Mouse (Mus musculus) splenic B cell, adult 2 months (primary cell): Measurements from ENCODE around the gene Map6.

ENCODE experiments used
- DNase-seq: peaks from one replicate; pipeline ENCODE4 v3.0.0-alpha.2; 2011; ENCODE audit warnings: low read depth, low spot score
- H3K27me3 ChIP-seq: 2 replicates; pipeline ENCODE4 v1.6.1; 2012; ENCODE audit warnings: mild to moderate bottlenecking, low read length, moderate library complexity, mixed read lengths; ENCODE audit not compliant: control insufficient read depth, poor library complexity, insufficient read depth, severe bottlenecking
- H3K36me3 ChIP-seq: 2 replicates; pipeline ENCODE4 v1.6.1; 2012; ENCODE audit warnings: mild to moderate bottlenecking, low read length, moderate library complexity, mixed read lengths; ENCODE audit not compliant: control insufficient read depth, poor library complexity, insufficient read depth, severe bottlenecking

Gene Map6

GRCm38 (mm10) chr7:99276679-99277078 lies 9.4 kb downstream of the Map6 start:
- Histone ChIP-seq H3K27me3 (no peaks in the 10 kb centered on the region; the same call in 1 of the 2 replicates), H3K36me3 (no peaks in the 10 kb centered on the region)
- no peak for DNase-seq

- Histone ChIP-seq H3K36me3 (no peaks in the 10 kb centered on the region), H3K27me3 (no peaks in the 10 kb centered on the region; the same call in 1 of the 2 replicates)
- no peak for DNase-seq
Observed at GRCm38 (mm10) chr7:99278309-99278708, 11.1 kb downstream of the Map6 start.

GRCm38 (mm10) chr7:99279586-99279985 lies 12.3 kb downstream of the Map6 start:
- DNase-seq = no peak
- Histone ChIP-seq H3K36me3 (no peaks in the 10 kb centered on the region), H3K27me3 (no peaks in the 10 kb centered on the region; the same call in 1 of the 2 replicates)

- no peak for DNase-seq
- no peaks in the 10 kb centered on the region for H3K27me3 ChIP-seq
- no peaks in the 10 kb centered on the region for H3K36me3 ChIP-seq
Observed at GRCm38 (mm10) chr7:99287287-99287686, 20.0 kb downstream of the Map6 start.

- Histone ChIP-seq H3K27me3 (no peaks in the 10 kb centered on the region), H3K36me3 (no peaks in the 10 kb centered on the region)
- no peak for DNase-seq
Observed at GRCm38 (mm10) chr7:99290008-99290407, 22.8 kb downstream of the Map6 start.

GRCm38 (mm10) chr7:99290925-99291324 lies 23.7 kb downstream of the Map6 start:
- DNase-seq = no peak
- no peaks in the 10 kb centered on the region for H3K36me3 ChIP-seq

GRCm38 (mm10) chr7:99294198-99294780 lies 27.0 kb downstream of the Map6 start:
- Histone ChIP-seq H3K27me3 (no peaks in the 10 kb centered on the region), H3K36me3 (no peaks in the 10 kb centered on the region)
- no peak for DNase-seq

More at GRCm38 (mm10) chr7:99290925-99291324, 23.7 kb downstream of the Map6 start:
- no peaks in the 10 kb centered on the region for H3K27me3 ChIP-seq

- H3K27me3 ChIP-seq = no peaks in the 10 kb centered on the region
- H3K36me3 ChIP-seq = no peaks in the 10 kb centered on the region
- DNase-seq = no peak
Observed at GRCm38 (mm10) chr7:99295104-99295503, 27.9 kb downstream of the Map6 start.

GRCm38 (mm10) chr7:99300650-99301175 lies 33.5 kb downstream of the Map6 start:
- Histone ChIP-seq H3K36me3 (no peaks in the 10 kb centered on the region), H3K27me3 (no peaks in the 10 kb centered on the region)
- DNase-seq = no peak

GRCm38 (mm10) chr7:99304029-99304428 lies 36.8 kb downstream of the Map6 start:
- DNase-seq = no peak
- Histone ChIP-seq H3K27me3 (no peaks in the 10 kb centered on the region), H3K36me3 (no peaks in the 10 kb centered on the region)

- no peaks in the 10 kb centered on the region for H3K27me3 ChIP-seq
- no peak for DNase-seq
- H3K36me3 ChIP-seq = no peaks in the 10 kb centered on the region
Observed at GRCm38 (mm10) chr7:99304949-99305372, 37.7 kb downstream of the Map6 start.

GRCm38 (mm10) chr7:99305688-99306087 lies 38.4 kb downstream of the Map6 start:
- no peaks in the 10 kb centered on the region for H3K36me3 ChIP-seq
- no peaks in the 10 kb centered on the region for H3K27me3 ChIP-seq
- DNase-seq = no peak

GRCm38 (mm10) chr7:99306640-99307039 lies 39.4 kb downstream of the Map6 start:
- DNase-seq = no peak
- no peaks in the 10 kb centered on the region for H3K36me3 ChIP-seq

GRCm38 (mm10) chr7:99311433-99311832 lies 44.2 kb downstream of the Map6 start:
- Histone ChIP-seq H3K36me3 (no peaks in the 10 kb centered on the region), H3K27me3 (no peaks in the 10 kb centered on the region)
- DNase-seq = no peak

More at GRCm38 (mm10) chr7:99306640-99307039, 39.4 kb downstream of the Map6 start:
- no peaks in the 10 kb centered on the region for H3K27me3 ChIP-seq

- H3K27me3 ChIP-seq = no peaks in the 10 kb centered on the region
- H3K36me3 ChIP-seq = no peaks in the 10 kb centered on the region
- no peak for DNase-seq
Observed at GRCm38 (mm10) chr7:99312058-99312457, 44.8 kb downstream of the Map6 start.

GRCm38 (mm10) chr7:99312671-99313143 lies 45.5 kb downstream of the Map6 start:
- no peak for DNase-seq
- no peaks in the 10 kb centered on the region for H3K36me3 ChIP-seq

More at GRCm38 (mm10) chr7:99312671-99313143, 45.5 kb downstream of the Map6 start:
- no peaks in the 10 kb centered on the region for H3K27me3 ChIP-seq
